Comparison of ENCODE assay signal across 9 mouse cellular contexts in the genomic region with DNA sequence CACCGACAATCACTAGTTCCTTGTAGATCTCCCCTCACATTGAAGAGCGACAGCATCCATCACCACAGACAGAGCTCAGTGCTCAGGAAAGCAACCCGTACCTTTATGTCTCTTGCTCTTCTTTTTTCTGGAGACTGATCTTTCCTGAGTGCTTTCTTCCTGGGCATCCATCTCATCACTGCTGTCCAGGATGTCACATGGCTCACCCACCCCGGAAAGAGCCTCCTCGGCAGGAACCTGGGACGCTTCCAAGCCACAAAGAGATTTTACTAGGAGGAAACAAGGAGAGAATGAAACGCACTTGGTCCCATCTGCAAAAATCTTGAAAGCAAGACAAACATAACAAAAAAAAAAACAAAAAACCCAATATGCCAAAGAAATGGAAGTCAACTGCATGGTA. TPM values are rescaled to one million over a fixed set of nuclear protein-coding genes. Genes with fewer than 3 reads are reported as not detected.
DNase-seq lines count a peak whose midpoint lies in the region; ATAC-seq and TF ChIP-seq lines count a peak whose summit lies in the region.
"Had no signal": no experiment of that assay in that cellular context is flagged by ENCODE, and none has a peak within 500 bp of the region (broad histone marks: within the 10 kb centered on the region; RNA-seq: fewer than 3 reads in every experiment).

No protein-coding gene starts in this region.

- ATAC-seq in G1E (ENCODE audit: extremely low read depth, insufficient number of reproducible peaks, low FRiP score, poor library complexity, severe bottlenecking), result no peak
- ATAC-seq in midbrain, embryonic 12.5 days (ENCODE audit: low FRiP score, low read depth), result no peak
- ATAC-seq: Patski had no signal

- no peaks in the 10 kb centered on the region for H3K9me3 ChIP-seq in heart, embryonic 10.5 days
- H3K9me3 ChIP-seq in G1E (replicated peaks), result no peaks in the 10 kb centered on the region
- no peaks in the 10 kb centered on the region for H3K9me3 ChIP-seq in hindbrain, embryonic 10.5 days
- no peaks in the 10 kb centered on the region for H3K9me3 ChIP-seq in midbrain, embryonic 12.5 days

- peak overlapping the region; percentile 92 for H3K4me3 ChIP-seq in heart, embryonic 10.5 days
- H3K4me3 ChIP-seq in G1E (ENCODE audit: low read depth, low read length), result peak overlapping the region; percentile 81; the same call in 1 of the 2 replicates
- peak overlapping the region; percentile 95 for H3K4me3 ChIP-seq in hindbrain, embryonic 10.5 days
- H3K4me3 ChIP-seq in midbrain, embryonic 12.5 days, result peak overlapping the region; percentile 92

- no peak for DNase-seq in heart, embryonic 10.5 days (ENCODE audit: low spot score)
- no peak for DNase-seq in heart, adult 18-20 months
- DNase-seq in G1E (ENCODE audit: low spot score), result no peak
- no peak for DNase-seq in hindbrain, embryonic 10.5 days (ENCODE audit: low spot score)
- no peak for DNase-seq in adrenal gland, adult 8-10 months
- DNase-seq in thymus, postnatal 10 days (ENCODE audit: low spot score in 2 of 2), result no peak
- no peak for DNase-seq in gastrocnemius, postnatal 4 days (ENCODE audit: low spot score in 2 of 2)

- no peaks in the 10 kb centered on the region for H3K27me3 ChIP-seq in heart, embryonic 10.5 days (ENCODE audit: insufficient read depth, poor library complexity, severe bottlenecking)
- H3K27me3 ChIP-seq in G1E (ENCODE audit: insufficient read depth, low read length), result no peaks in the 10 kb centered on the region
- no peaks in the 10 kb centered on the region for H3K27me3 ChIP-seq in hindbrain, embryonic 10.5 days (ENCODE audit: insufficient read depth, poor library complexity, severe bottlenecking)
- H3K27me3 ChIP-seq in midbrain, embryonic 12.5 days, result peaks cover 3% of the 10 kb centered on the region; the same call in 1 of the 2 replicates
- H3K27me3 ChIP-seq: Patski had no signal

- no peak overlapping the region for H3K27ac ChIP-seq in heart, embryonic 10.5 days
- H3K27ac ChIP-seq in hindbrain, embryonic 10.5 days, result no peak overlapping the region
- no peak overlapping the region for H3K27ac ChIP-seq in midbrain, embryonic 12.5 days (replicated peaks)

- 0 out of 2 replicates have a peak overlapping the region, but pooled peaks have one; percentile 39 for H3K9ac ChIP-seq in midbrain, embryonic 12.5 days (replicated peaks)

- H3K4me1 ChIP-seq in heart, embryonic 10.5 days, result peaks cover 10% of the 10 kb centered on the region; the same call in 1 of the 2 replicates
- H3K4me1 ChIP-seq in G1E (ENCODE audit: insufficient read depth, low read depth, low read length), result peaks cover 41% of the 10 kb centered on the region
- peaks cover 16% of the 10 kb centered on the region for H3K4me1 ChIP-seq in hindbrain, embryonic 10.5 days (replicated peaks)
- peaks cover 12% of the 10 kb centered on the region for H3K4me1 ChIP-seq in midbrain, embryonic 12.5 days

- WGBS in heart, embryonic 10.5 days, result 76% methylated on average over 7 of the region's 7 CpGs
- WGBS in hindbrain, embryonic 10.5 days, result 88% methylated on average over 7 of the region's 7 CpGs
- WGBS in midbrain, embryonic 12.5 days, result 86% methylated on average over 7 of the region's 7 CpGs

- H3K36me3 ChIP-seq in heart, embryonic 10.5 days, result peaks cover 35% of the 10 kb centered on the region
- peaks cover 46% of the 10 kb centered on the region for H3K36me3 ChIP-seq in G1E (replicated peaks)
- H3K36me3 ChIP-seq in hindbrain, embryonic 10.5 days, result peaks cover 49% of the 10 kb centered on the region
- H3K36me3 ChIP-seq in midbrain, embryonic 12.5 days, result peaks cover 32% of the 10 kb centered on the region

- no peak for TF ChIP-seq CTCF in G1E (IDR thresholded peaks at IDR 0.05; ENCODE audit: low read depth, low read length)

- H3K4me2 ChIP-seq in midbrain, embryonic 12.5 days (replicated peaks), result peak overlapping the region; percentile 79

RNA-seq across cellular contexts. Expression of a gene that starts 1.1 kb away (rescaled TPM):
- 81.9 and 95.9 TPM in 2 replicates for polyA plus RNA-seq in heart, embryonic 10.5 days (2016; fragmentation: Nextera tagmentation; extraction: Ambion mirVana)
- 10 to 100 TPM; 11.1 to 14.2 TPM for total RNA-seq in heart, adult 18-20 months (2021)
- total RNA-seq in G1E (2014; fragmentation: Nextera tagmentation), result 65.9 and 81.3 TPM in 2 replicates
- total RNA-seq in G1E (2017), result 84.9 and 94.0 TPM in 2 replicates
- polyA plus RNA-seq in G1E (2012), result 37.8 and 49.1 TPM in 2 replicates
- 108 and 132 TPM in 2 replicates for polyA plus RNA-seq in hindbrain, embryonic 10.5 days (2016; fragmentation: Nextera tagmentation; extraction: Ambion mirVana)
- 118 and 120 TPM in 2 replicates for polyA plus RNA-seq in midbrain, embryonic 12.5 days (2016; fragmentation: Nextera tagmentation; extraction: Ambion mirVana)
- total RNA-seq in adrenal gland, adult 8-10 months (2022), result 10 to 100 TPM; 39.2 to 61.6 (median 49.4) TPM
- 10 to 100 TPM; 26.9 to 35.5 TPM for total RNA-seq in gastrocnemius, postnatal 4 days (2021)

RNA-seq across cellular contexts. Expression of a gene that starts 25.1 kb away (rescaled TPM):
- polyA plus RNA-seq in heart, embryonic 10.5 days (2016; fragmentation: Nextera tagmentation; extraction: Ambion mirVana), result not detected in 2 replicates
- not detected for total RNA-seq in heart, adult 18-20 months (2021)
- total RNA-seq in G1E (2014; fragmentation: Nextera tagmentation) (not detected in 2 replicates), G1E (2017) (0.06 and 0.16 TPM in 2 replicates)
- not detected in 2 replicates for polyA plus RNA-seq in G1E (2012)
- not detected in 2 replicates for polyA plus RNA-seq in hindbrain, embryonic 10.5 days (2016; fragmentation: Nextera tagmentation; extraction: Ambion mirVana)
- not detected in 2 replicates for polyA plus RNA-seq in midbrain, embryonic 12.5 days (2016; fragmentation: Nextera tagmentation; extraction: Ambion mirVana)
- not detected for total RNA-seq in adrenal gland, adult 8-10 months (2022)
- not detected for total RNA-seq in gastrocnemius, postnatal 4 days (2021)
- polyA plus RNA-seq: Patski had no signal

RNA-seq across cellular contexts. Expression of a gene that starts 27.9 kb away (rescaled TPM):
- 8.5 and 16.0 TPM in 2 replicates for polyA plus RNA-seq in heart, embryonic 10.5 days (2016; fragmentation: Nextera tagmentation; extraction: Ambion mirVana)
- 1 to 10 TPM; 1.1 to 1.5 TPM for total RNA-seq in heart, adult 18-20 months (2021)
- total RNA-seq in G1E (2014; fragmentation: Nextera tagmentation) (not detected in 2 replicates), G1E (2017) (0.05 TPM in 1 of 2 replicates, not detected in the other)
- 0.13 and 0.20 TPM in 2 replicates for polyA plus RNA-seq in G1E (2012)
- 3.2 and 4.1 TPM in 2 replicates for polyA plus RNA-seq in hindbrain, embryonic 10.5 days (2016; fragmentation: Nextera tagmentation; extraction: Ambion mirVana)
- 5.1 and 5.3 TPM in 2 replicates for polyA plus RNA-seq in midbrain, embryonic 12.5 days (2016; fragmentation: Nextera tagmentation; extraction: Ambion mirVana)
- total RNA-seq in adrenal gland, adult 8-10 months (2022), result 1 to 10 TPM; 1.6 to 2.6 (median 2.0) TPM
- 10 to 100 TPM; 25.5 to 26.2 TPM for total RNA-seq in gastrocnemius, postnatal 4 days (2021)

RNA-seq across cellular contexts. Expression of a gene that starts 44.7 kb away (rescaled TPM):
- 37.4 and 42.2 TPM in 2 replicates for polyA plus RNA-seq in heart, embryonic 10.5 days (2016; fragmentation: Nextera tagmentation; extraction: Ambion mirVana)
- 10 to 100 TPM; 27.4 to 28.0 TPM for total RNA-seq in heart, adult 18-20 months (2021)
- 115 and 119 TPM in 2 replicates for total RNA-seq in G1E (2014; fragmentation: Nextera tagmentation)
- 41.6 and 42.1 TPM in 2 replicates for total RNA-seq in G1E (2017)
- polyA plus RNA-seq in G1E (2012), result 48.1 and 59.5 TPM in 2 replicates
- 27.3 and 31.2 TPM in 2 replicates for polyA plus RNA-seq in hindbrain, embryonic 10.5 days (2016; fragmentation: Nextera tagmentation; extraction: Ambion mirVana)
- 20.7 and 26.4 TPM in 2 replicates for polyA plus RNA-seq in midbrain, embryonic 12.5 days (2016; fragmentation: Nextera tagmentation; extraction: Ambion mirVana)
- total RNA-seq in adrenal gland, adult 8-10 months (2022), result 10 to 100 TPM; 34.8 to 55.8 (median 42.2) TPM
- total RNA-seq in gastrocnemius, postnatal 4 days (2021), result 10 to 100 TPM; 75.7 to 88.5 TPM

RNA-seq across cellular contexts. Expression of a gene that starts 54.5 kb away (rescaled TPM):
- polyA plus RNA-seq in heart, embryonic 10.5 days (2016; fragmentation: Nextera tagmentation; extraction: Ambion mirVana), result 91.3 and 119 TPM in 2 replicates
- total RNA-seq in heart, adult 18-20 months (2021), result 100 to 1,000 TPM; 126 to 129 TPM
- 154 and 168 TPM in 2 replicates for total RNA-seq in G1E (2014; fragmentation: Nextera tagmentation)
- total RNA-seq in G1E (2017), result 82.0 and 88.8 TPM in 2 replicates
- 97.2 and 129 TPM in 2 replicates for polyA plus RNA-seq in G1E (2012)
- polyA plus RNA-seq in hindbrain, embryonic 10.5 days (2016; fragmentation: Nextera tagmentation; extraction: Ambion mirVana), result 77.1 and 77.8 TPM in 2 replicates
- polyA plus RNA-seq in midbrain, embryonic 12.5 days (2016; fragmentation: Nextera tagmentation; extraction: Ambion mirVana), result 68.5 and 72.1 TPM in 2 replicates
- 100 to 1,000 TPM; 123 to 151 (median 129) TPM for total RNA-seq in adrenal gland, adult 8-10 months (2022)
- total RNA-seq in gastrocnemius, postnatal 4 days (2021), result 10 to 100 TPM; 96.9 to 97.4 TPM

Comparison
In these comparisons a context has a peak if more than half of its experiments do, and no peak if none do; other contexts are left out.
1. RNA of a gene that starts 27.9 kb away (total RNA-seq): 25.5 to 26.2 TPM in gastrocnemius, postnatal 4 days; 1.6 to 2.6 TPM in adrenal gland, adult 8-10 months, 1.1 to 1.5 TPM in heart, adult 18-20 months and 0.05 TPM in G1E; every median in the first group is over 4 times any median in the second.
2. Peak in every context shown above with its lines, with median percentiles within 50 percentile points of each other: H3K4me3 ChIP-seq.